Mouse (Mus musculus) hindbrain, embryonic 13.5 days (tissue): ENCODE measurements around the gene Prr29. TPM values are rescaled to one million over a fixed set of nuclear protein-coding genes. Genes with fewer than 3 reads are reported as not detected.
"Not testable (repeated sequence)": the region's sequence is repeated elsewhere in the genome, so short reads cannot be mapped to it uniquely, and the experiment has no call there.

Experiments used
- ATAC-seq: fragments of 200-750 bp; cut with Nextera tagmentation; 2 replicates; pipeline ENCODE4 v1.8.0; 2017; ENCODE audit warnings: moderate TSS enrichment; ENCODE audit not compliant: low FRiP score
- H3K27ac ChIP-seq: fragments of 300-500 bp; sonication (generic); 2 replicates; pipeline ENCODE4 v1.5.1; 2015; ENCODE audit warnings: inconsistent platforms, mild to moderate bottlenecking, moderate library complexity
- H3K27me3 ChIP-seq: fragments of 300-500 bp; sonication (generic); 2 replicates; pipeline ENCODE4 v1.6.1; 2015; ENCODE audit warnings: mild to moderate bottlenecking, inconsistent platforms
- H3K36me3 ChIP-seq: fragments of 300-500 bp; sonication (generic); 2 replicates; pipeline ENCODE4 v1.6.1; 2015; ENCODE audit warnings: mild to moderate bottlenecking, inconsistent platforms
- H3K4me1 ChIP-seq: fragments of 300-500 bp; sonication (generic); replicated peaks from 2 replicates; pipeline ENCODE4 v1.6.1; 2015; ENCODE audit warnings: inconsistent platforms
- H3K4me2 ChIP-seq: fragments of 300-500 bp; sonication (generic); 2 replicates; pipeline ENCODE4 v1.6.1; 2015; ENCODE audit warnings: inconsistent platforms, mild to moderate bottlenecking, moderate library complexity
- H3K4me3 ChIP-seq: fragments of 300-500 bp; sonication (generic); 2 replicates; pipeline ENCODE4 v1.5.1; 2015; ENCODE audit warnings: mild to moderate bottlenecking, inconsistent platforms
- H3K9ac ChIP-seq: fragments of 300-500 bp; sonication (generic); 2 replicates; pipeline ENCODE4 v1.6.1; 2015; ENCODE audit warnings: mild to moderate bottlenecking, inconsistent platforms
- H3K9me3 ChIP-seq: fragments of 300-500 bp; sonication (generic); 2 replicates; pipeline ENCODE4 v1.6.1; 2016; ENCODE audit warnings: inconsistent platforms
- WGBS: fragments of 180-500 bp; shearing (Covaris S2); methylation state at CpG from one replicate; pipeline ENCODE4 v1.1.7; 2015; 5-methylcytosine and 5-hydroxymethylcytosine counted together
- polyA plus RNA-seq: library from polyadenylated mRNA; unstranded; fragments of >200 nt; fragmentation: Nextera tagmentation; extraction: Ambion mirVana; gene quantifications from 2 replicates; pipeline ENCODE4 v1.2.1, GENCODE M21; 2015

Prr29 gene
- polyA plus RNA-seq, 1 experiment from 2014 or later, result not detected

DNA sequence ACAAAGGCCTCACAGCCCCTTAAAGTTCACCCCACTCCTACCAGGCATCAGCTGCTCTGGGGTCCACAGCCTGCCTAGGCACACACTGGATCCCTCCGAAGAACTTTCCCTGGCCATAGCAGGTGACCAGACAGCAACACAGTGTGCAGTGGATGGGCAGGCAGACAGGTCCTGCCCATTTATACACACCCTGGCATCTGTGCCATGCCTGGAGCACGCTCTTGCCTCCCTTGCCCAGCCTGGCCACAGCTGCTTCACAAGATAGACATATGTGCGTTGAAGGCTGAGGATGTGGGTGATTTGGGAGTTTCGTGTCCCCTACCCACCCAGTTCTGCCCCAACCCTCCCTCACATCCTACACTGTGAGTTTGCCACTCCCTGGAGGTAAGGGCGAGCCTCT, 27.2 kb upstream of the Prr29 start:
- H3K9ac ChIP-seq, result no peak overlapping the region
- no peaks in the 10 kb centered on the region for H3K36me3 ChIP-seq
- H3K4me2 ChIP-seq, result no peak overlapping the region
- 80% methylated on average over 5 of the region's 5 CpGs for WGBS
- no peaks in the 10 kb centered on the region for H3K9me3 ChIP-seq
- no peak overlapping the region for H3K4me3 ChIP-seq
- 0 out of 2 replicates have a peak, but pooled peaks cover 3% of the 10 kb centered on the region for H3K4me1 ChIP-seq
- H3K27me3 ChIP-seq, result no peaks in the 10 kb centered on the region
- ATAC-seq, result no peak
- no peak overlapping the region for H3K27ac ChIP-seq

DNA sequence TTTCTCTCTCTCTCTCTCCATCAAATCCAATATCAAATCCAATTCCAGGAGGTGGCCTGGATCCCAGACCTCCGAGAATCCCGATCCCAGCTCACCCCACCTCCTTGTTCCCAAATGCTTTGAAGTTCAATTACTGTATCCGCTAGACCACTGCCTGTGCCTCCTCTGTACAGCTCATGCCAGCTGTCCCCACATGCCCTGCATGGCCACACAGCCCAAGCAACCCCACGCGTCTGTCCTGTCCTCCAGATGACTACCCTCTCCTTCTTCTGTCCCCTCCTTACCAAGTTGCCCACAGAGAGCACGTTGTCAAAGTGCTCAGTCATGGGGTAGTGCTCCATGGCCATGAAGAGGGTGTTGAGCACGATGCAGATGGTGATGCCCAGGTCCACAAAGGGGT, 26.4 kb upstream of the Prr29 start:
- Histone ChIP-seq H3K9ac (no peak overlapping the region), H3K4me1 (0 out of 2 replicates have a peak, but pooled peaks cover 3% of the 10 kb centered on the region), H3K4me3 (no peak overlapping the region), H3K27me3 (no peaks in the 10 kb centered on the region), H3K36me3 (no peaks in the 10 kb centered on the region), H3K4me2 (no peak overlapping the region), H3K27ac (no peak overlapping the region), H3K9me3 (no peaks in the 10 kb centered on the region)
- ATAC-seq, result no peak
- whole genome bisulfite sequencing, result 88% methylated on average over 7 of the region's 7 CpGs

DNA sequence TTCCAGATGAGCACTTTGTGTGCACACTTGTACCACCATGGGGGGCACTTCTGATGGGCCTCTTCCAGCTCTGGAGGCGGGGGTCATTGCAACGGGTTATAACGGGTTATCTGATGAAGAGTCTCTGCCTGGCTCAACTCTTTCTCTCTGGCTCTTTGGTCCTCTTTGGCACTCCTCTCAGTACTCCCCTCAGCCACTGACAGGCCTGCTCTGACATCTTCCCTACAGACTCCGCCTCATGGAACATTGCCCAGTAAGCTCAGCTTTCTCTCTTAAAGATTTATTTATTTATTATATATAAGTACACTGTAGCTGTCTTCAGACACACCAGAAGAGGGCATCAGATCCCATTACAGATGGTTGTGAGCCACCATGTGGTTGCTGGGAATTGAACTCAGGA, 25.9 kb upstream of the Prr29 start:
- H3K9ac ChIP-seq, H3K4me3 ChIP-seq, H3K36me3 ChIP-seq, H3K4me1 ChIP-seq, H3K9me3 ChIP-seq, ATAC-seq, H3K4me2 ChIP-seq, H3K27ac ChIP-seq, H3K27me3 ChIP-seq: not testable (repeated sequence)
- WGBS, result 94% methylated on average over 4 of the region's 4 CpGs

DNA sequence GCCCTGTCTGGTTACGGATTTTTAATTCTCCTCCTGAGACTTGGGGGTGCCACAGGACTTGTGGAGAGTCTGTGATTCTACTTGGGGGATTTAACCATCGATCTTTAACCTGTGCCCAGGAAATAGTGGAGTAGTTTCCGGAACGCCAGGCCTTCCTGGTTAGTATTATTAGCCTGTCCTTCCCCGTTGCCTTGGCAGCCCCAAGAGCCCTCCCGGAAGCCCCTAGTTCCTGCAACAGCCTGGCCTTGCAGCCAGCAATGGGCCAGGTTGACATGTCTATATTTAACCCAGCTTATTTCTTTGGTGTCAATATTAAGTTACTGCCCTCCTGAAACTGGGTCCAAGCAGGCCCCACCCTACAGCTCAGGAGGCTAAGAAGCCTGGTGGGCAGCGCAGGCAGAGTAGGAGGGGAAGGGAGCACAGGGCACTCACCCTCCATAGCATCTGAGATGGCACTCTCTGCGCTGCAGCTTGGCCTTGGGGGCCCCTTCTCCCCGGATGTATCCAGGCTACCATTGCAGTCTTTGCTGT, 24.2 kb upstream of the Prr29 start:
- Histone ChIP-seq H3K4me3 (no peak overlapping the region), H3K36me3 (no peaks in the 10 kb centered on the region), H3K27me3 (no peaks in the 10 kb centered on the region), H3K4me2 (no peak overlapping the region), H3K9me3 (no peaks in the 10 kb centered on the region), H3K9ac (no peak overlapping the region), H3K4me1 (peaks cover 3% of the 10 kb centered on the region; the same call in 1 of the 2 replicates), H3K27ac (no peak overlapping the region)
- ATAC-seq, result no peak
- 80% methylated on average over 9 of the region's 9 CpGs for WGBS

DNA sequence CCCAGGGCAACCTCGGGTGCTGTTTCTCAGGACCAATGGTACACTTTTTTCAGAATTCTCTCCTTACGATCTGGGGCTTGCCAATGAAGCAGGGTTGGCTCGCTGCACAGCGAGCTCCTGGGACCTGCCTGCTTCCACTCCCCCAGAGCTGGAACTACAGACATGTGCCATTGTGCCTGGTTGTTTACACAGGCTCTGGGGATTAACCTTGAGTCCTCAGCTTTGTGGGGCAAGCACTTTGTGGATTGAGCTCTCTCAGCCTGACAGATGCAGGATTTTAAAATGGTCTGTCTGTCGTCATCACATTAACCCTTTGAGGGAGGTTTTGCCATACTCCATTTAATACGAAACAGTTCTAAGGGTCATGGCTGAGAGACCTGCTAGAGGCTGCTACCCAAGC, 20.4 kb upstream of the Prr29 start:
- no peaks in the 10 kb centered on the region for H3K36me3 ChIP-seq
- no peak overlapping the region for H3K9ac ChIP-seq
- H3K4me1 ChIP-seq, result no peaks in the 10 kb centered on the region; the same call in 1 of the 2 replicates
- no peak overlapping the region for H3K4me3 ChIP-seq
- ATAC-seq, result no peak
- H3K27ac ChIP-seq, result no peak overlapping the region
- no peaks in the 10 kb centered on the region for H3K27me3 ChIP-seq
- 59% methylated on average over 6 of the region's 6 CpGs for WGBS
- H3K9me3 ChIP-seq, result no peaks in the 10 kb centered on the region
- H3K4me2 ChIP-seq, result no peak overlapping the region

DNA sequence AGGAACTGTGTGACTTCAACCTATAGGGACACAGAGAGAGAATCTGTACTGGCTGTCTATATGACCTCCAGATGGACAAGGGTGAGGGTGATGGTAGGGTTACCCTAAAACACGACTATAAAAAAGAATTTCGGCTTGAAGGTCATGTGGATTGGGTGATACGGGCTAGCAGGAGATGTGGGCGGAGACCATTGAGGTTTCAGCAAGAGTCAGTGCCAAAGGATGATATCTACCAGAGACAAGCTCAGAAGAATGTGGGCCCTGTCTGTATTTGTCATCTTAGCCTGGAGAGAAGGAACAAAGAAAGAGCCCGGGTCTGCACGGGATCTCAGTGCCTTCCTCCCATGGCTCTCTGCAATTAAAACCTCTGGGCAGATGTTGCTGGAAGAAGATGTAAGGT, 15.5 kb upstream of the Prr29 start:
- no peak overlapping the region for H3K9ac ChIP-seq
- H3K27me3 ChIP-seq, result no peaks in the 10 kb centered on the region
- no peak overlapping the region for H3K4me3 ChIP-seq
- H3K27ac ChIP-seq, result no peak overlapping the region
- WGBS, result 86% methylated on average over 6 of the region's 6 CpGs
- H3K9me3 ChIP-seq, result no peaks in the 10 kb centered on the region
- no peaks in the 10 kb centered on the region; the same call in 1 of the 2 replicates for H3K4me1 ChIP-seq
- no peak for ATAC-seq
- H3K4me2 ChIP-seq, result no peak overlapping the region
- H3K36me3 ChIP-seq, result no peaks in the 10 kb centered on the region

DNA sequence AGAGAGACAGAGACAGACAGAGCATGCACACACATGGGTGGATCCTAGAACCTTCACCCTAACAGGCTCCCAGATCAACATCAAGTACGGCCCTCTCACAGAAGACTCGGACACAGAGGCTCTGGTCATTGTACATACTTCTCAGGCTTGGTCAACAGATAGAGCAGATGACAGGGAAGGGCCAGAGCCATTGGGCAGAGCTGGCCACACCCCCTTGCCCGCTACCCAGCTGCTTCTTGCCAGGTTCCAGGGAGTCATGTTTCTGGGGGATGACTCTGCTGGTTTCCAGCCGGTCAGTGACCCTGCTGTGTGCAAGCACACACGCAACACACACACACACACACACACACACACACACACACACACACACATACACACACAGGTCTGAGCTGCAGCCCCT, 14.4 kb upstream of the Prr29 start:
- no peak for ATAC-seq
- no peak overlapping the region for H3K27ac ChIP-seq
- no peak overlapping the region for H3K4me3 ChIP-seq
- H3K9ac ChIP-seq, result no peak overlapping the region
- no peak overlapping the region for H3K4me2 ChIP-seq
- no peaks in the 10 kb centered on the region for H3K4me1 ChIP-seq
- 70% methylated on average over 5 of the region's 5 CpGs for WGBS
- H3K36me3 ChIP-seq, result no peaks in the 10 kb centered on the region
- H3K27me3 ChIP-seq, result no peaks in the 10 kb centered on the region
- no peaks in the 10 kb centered on the region for H3K9me3 ChIP-seq

DNA sequence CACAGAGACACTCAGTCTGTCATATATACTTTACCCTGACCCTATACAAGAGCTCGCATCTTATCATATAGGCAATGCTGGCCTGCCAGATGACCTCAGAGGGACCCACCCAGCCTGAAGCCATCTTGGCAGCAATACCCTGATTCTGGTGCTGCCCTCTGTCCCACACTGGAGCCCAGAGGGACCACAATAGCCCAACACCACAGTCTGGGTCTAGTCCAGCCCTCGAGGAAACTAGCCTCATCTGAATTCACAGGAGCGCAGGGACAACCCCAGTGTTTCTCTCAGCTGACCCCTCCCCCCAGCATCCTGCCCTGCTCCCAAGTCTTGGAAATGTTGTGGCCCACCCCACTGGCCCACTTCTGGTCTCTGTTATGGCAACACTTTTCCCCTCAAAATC, 14.0 kb upstream of the Prr29 start:
- Histone ChIP-seq H3K4me3 (no peak overlapping the region), H3K36me3 (no peaks in the 10 kb centered on the region), H3K27me3 (no peaks in the 10 kb centered on the region), H3K9ac (no peak overlapping the region), H3K9me3 (no peaks in the 10 kb centered on the region), H3K27ac (no peak overlapping the region), H3K4me1 (no peaks in the 10 kb centered on the region), H3K4me2 (no peak overlapping the region)
- no peak for ATAC-seq
- 63% methylated on average over 3 of the region's 3 CpGs for WGBS

DNA sequence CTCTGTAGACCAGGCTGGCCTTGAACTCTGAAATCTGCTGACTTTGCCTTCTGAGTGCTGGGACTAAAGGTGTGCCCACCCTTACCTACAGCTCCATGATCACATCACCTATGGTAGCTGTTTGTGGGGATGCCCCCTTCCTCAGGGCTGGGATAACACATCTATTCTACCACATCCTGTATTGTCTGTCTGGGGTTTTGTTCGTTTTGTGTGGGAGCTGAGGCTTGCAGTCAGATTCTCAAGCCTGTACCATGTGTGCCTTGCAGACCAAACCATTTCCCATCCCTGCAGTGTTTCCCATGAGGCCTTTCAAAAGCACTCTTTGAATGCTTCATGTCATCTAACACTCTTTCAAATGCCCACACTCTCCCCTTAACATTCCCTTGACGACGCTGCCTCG, 13.3 kb upstream of the Prr29 start:
- H3K36me3 ChIP-seq, result no peaks in the 10 kb centered on the region
- no peak overlapping the region for H3K9ac ChIP-seq
- H3K4me1 ChIP-seq, result no peaks in the 10 kb centered on the region
- H3K27ac ChIP-seq, result no peak overlapping the region
- 79% methylated on average over 4 of the region's 4 CpGs for WGBS
- no peaks in the 10 kb centered on the region for H3K9me3 ChIP-seq
- H3K4me3 ChIP-seq, result no peak overlapping the region
- H3K4me2 ChIP-seq, result no peak overlapping the region
- no peaks in the 10 kb centered on the region for H3K27me3 ChIP-seq
- no peak for ATAC-seq

DNA sequence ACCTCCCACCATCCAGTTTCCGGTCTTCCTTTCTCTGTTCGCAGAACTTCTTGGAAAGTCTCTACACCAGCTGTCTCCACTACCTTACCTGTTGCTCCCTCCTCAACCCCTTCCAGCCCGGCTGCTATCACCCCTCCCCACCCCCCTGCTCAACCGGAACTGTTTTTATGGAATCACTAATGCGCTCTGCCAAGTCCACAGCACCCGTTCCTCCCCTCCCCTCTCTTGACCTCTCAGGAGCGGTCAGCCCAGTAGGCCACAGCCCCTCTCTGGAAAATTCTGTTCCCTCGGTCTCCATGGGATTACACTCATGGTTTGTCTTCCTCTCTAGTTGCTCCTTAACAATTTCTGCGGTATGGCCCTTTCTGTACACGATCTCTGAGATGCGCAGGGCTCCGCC, 12.1 kb upstream of the Prr29 start, which contains the start of gene Scn4a:
Gene Scn4a (minus strand): TSS at position 101 of the 400 bp plus-strand sequence.
- H3K9me3 ChIP-seq, result no peaks in the 10 kb centered on the region
- WGBS, result 87% methylated on average over 12 of the region's 12 CpGs
- H3K4me3 ChIP-seq, result no peak within 1 kb of the TSS
- no peak within 1 kb of the TSS for H3K9ac ChIP-seq
- H3K27ac ChIP-seq, result no peak within 1 kb of the TSS
- no peaks in the 10 kb centered on the region for H3K27me3 ChIP-seq
- no peaks in the 10 kb centered on the region for H3K36me3 ChIP-seq
- no peak for ATAC-seq
- H3K4me1 ChIP-seq, result no peaks in the 10 kb centered on the region
- no peak within 1 kb of the TSS for H3K4me2 ChIP-seq

DNA sequence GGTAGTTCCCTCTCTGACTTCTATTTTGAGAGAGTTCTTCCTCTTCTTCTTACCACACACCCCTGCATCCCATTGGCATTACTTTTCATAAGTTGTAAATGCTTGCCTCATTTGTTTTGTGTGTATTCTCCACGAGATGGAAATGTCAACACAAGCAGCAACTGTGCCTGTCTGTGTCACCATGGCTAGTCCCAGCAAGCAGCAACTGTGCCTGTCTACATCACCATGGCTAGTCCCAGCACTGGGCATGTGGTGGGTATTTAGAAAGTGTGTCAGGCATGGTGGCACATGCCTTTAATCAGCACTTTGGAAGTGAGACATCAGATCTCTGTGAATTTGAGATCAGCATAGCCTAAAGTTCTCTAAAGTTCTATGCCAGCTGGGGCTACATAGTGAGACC, 11.1 kb upstream of the Prr29 start:
- H3K27me3 ChIP-seq, result no peaks in the 10 kb centered on the region
- H3K27ac ChIP-seq, result no peak overlapping the region
- no peak for ATAC-seq
- H3K9me3 ChIP-seq, result no peaks in the 10 kb centered on the region
- no peaks in the 10 kb centered on the region for H3K4me1 ChIP-seq
- no peaks in the 10 kb centered on the region for H3K36me3 ChIP-seq
- whole genome bisulfite sequencing, result 56% methylated on average over 1 of the region's 1 CpGs
- H3K4me2 ChIP-seq, result no peak overlapping the region
- no peak overlapping the region for H3K4me3 ChIP-seq
- H3K9ac ChIP-seq, result no peak overlapping the region

DNA sequence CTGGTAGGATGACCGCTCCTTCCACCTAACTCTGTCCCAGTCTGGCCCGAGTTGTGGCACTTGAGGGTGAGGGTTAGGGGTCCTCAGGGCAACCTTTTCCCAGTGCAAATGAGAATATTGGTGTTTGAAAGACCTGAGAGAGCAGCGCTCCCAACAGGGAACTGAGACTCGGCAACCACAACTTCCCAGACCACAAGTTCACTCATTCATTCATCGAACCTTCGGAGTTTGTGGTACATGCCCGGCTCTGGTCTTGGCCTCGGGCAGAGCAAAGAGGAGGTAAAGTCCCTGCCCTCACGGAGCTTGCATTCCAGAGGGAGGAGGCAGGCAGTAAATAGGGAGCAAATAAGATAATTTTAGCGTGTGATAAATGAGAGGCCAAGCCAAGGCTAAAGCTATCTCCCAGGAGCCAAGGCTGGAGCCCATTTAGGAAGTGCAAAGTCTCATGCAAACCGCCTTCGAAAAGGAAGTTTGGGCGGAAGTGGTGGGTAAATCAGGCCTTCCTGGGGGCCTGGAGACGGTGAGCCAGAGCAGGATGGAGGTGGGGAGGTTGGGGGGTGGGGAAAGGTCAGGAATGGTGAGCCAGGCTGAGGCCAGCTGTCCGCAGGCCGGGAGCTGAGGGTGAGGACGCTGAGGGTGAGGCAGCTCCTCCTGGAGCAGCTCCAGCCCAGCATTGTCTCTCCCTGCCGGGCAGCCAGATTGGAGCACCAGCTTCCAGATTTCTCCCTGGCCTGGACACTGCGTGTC, 9.7 kb upstream of the Prr29 start:
- no peak for ATAC-seq
- WGBS, result 77% methylated on average over 19 of the region's 19 CpGs

DNA sequence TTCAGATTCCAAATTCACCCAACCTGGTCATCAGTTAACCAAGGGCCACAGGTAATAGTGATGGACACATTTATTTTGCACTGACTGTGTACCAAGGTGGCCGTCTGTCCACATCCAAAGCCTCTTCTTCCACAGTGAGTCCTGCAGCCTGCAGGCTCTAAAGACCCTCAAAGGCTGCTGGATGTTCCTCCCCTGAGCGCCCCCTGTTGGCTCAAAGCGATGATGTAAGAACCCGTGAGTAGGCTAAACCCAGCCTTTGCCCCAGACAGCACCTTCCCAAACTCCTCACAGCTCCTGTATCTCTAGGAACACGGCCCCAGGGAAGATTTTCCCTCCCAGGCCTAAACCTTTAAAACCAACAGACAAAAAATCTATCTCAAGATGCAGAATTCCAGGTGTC, 5.9 kb upstream of the Prr29 start:
- WGBS, result 21% methylated on average over 5 of the region's 5 CpGs
- H3K9ac ChIP-seq, result no peak overlapping the region

More for the DNA sequence above, 9.7 kb upstream of the Prr29 start:
- H3K4me1 ChIP-seq, result no peaks in the 10 kb centered on the region
- H3K9ac ChIP-seq, result no peak overlapping the region
- H3K9me3 ChIP-seq, result no peaks in the 10 kb centered on the region
- H3K4me2 ChIP-seq, result no peak overlapping the region
- H3K27me3 ChIP-seq, result no peaks in the 10 kb centered on the region
- no peak overlapping the region for H3K4me3 ChIP-seq
- H3K36me3 ChIP-seq, result no peaks in the 10 kb centered on the region
- no peak overlapping the region for H3K27ac ChIP-seq

More for the DNA sequence above, 5.9 kb upstream of the Prr29 start:
- H3K27ac ChIP-seq, result no peak overlapping the region
- H3K36me3 ChIP-seq, result no peaks in the 10 kb centered on the region
- ATAC-seq, result no peak
- no peak overlapping the region for H3K4me2 ChIP-seq
- H3K4me1 ChIP-seq, result 0 out of 2 replicates have a peak, but pooled peaks cover 1% of the 10 kb centered on the region
- H3K27me3 ChIP-seq, result no peaks in the 10 kb centered on the region
- no peaks in the 10 kb centered on the region for H3K9me3 ChIP-seq
- H3K4me3 ChIP-seq, result no peak overlapping the region
